Mouse (Mus musculus) liver, adult 10 weeks (tissue): ENCODE data around the gene Tbc1d32. TPM values are rescaled to one million over a fixed set of nuclear protein-coding genes. Genes with fewer than 3 reads are reported as not detected.

Experiments used
- polyA plus RNA-seq: library from polyadenylated mRNA; stranded (reverse); fragments of 350-450 nt; fragmentation: Illumina TruSeq; extraction: RNeasy Lipid Tissue Mini Kit (QIAGEN cat#74804); gene quantifications from one replicate; pipeline ENCODE4 v1.2.3, GENCODE M21; 2014; ENCODE audit warnings: low read depth, low replicate concordance

Tbc1d32 gene
- 5.7 TPM for polyA plus RNA-seq

GRCm38 (mm10) chr10:56228568-56229209 lies at the start of gene Tbc1d32:
Gene Tbc1d32, minus strand, starts transcription at chr10:56228689.

GRCm38 (mm10) chr10:56106333-56106995 lies 122.0 kb downstream of the Tbc1d32 start, which contains the start of gene Msl3l2:
Gene Msl3l2, plus strand, starts transcription at chr10:56106917.

Other genes with a start within 250 kb of the Tbc1d32 start
- gene Msl3l2, start 121.8 kb downstream of the Tbc1d32 start, polyA plus RNA-seq: 0.58 TPM
- gene Gja1, start 148.6 kb upstream of the Tbc1d32 start, polyA plus RNA-seq: 5.5 TPM